Mouse (Mus musculus) stomach, postnatal 0 days (tissue): Measurements from ENCODE around the gene Olfr259.

Experiments used
- CTCF ChIP-seq: IDR thresholded peaks from 2 replicates; pipeline ENCODE4 v1.5.1; 2016; ENCODE audit warnings: antibody characterized with exemption, low read depth, mild to moderate bottlenecking, moderate library complexity
- EP300 ChIP-seq: optimal IDR thresholded peaks from 2 replicates; pipeline ENCODE3; 2016; ENCODE audit warnings: antibody characterized with exemption

DNA sequence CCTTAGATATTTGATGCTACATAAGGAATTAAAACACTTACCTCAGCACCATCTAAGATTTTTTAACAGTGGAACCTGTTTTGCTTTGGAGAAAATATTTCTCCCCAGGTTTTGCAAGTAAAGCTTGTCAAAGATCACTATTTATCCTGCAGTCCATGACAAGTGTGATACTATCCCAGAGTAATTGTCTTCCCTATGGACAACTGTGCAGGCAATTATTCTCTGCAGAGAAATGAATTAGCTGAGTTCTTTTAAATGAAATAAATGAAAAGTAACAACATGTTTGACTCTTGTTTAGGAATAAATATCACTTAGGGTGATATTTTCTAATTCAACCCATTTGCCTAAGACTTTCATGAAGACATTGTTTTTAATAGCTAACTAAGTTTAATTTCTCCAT lies 38.2 kb upstream of the Olfr259 start, which contains the start of gene Olfr1111:
- TF ChIP-seq CTCF (no peak), EP300 (no peak)
